Mouse (Mus musculus): ENCODE results near the gene Ptcd2.
"Not testable (repeated sequence)": the region's sequence is repeated elsewhere in the genome, so short reads cannot be mapped to it uniquely, and the experiment has no call there.

Gene Ptcd2

DNA sequence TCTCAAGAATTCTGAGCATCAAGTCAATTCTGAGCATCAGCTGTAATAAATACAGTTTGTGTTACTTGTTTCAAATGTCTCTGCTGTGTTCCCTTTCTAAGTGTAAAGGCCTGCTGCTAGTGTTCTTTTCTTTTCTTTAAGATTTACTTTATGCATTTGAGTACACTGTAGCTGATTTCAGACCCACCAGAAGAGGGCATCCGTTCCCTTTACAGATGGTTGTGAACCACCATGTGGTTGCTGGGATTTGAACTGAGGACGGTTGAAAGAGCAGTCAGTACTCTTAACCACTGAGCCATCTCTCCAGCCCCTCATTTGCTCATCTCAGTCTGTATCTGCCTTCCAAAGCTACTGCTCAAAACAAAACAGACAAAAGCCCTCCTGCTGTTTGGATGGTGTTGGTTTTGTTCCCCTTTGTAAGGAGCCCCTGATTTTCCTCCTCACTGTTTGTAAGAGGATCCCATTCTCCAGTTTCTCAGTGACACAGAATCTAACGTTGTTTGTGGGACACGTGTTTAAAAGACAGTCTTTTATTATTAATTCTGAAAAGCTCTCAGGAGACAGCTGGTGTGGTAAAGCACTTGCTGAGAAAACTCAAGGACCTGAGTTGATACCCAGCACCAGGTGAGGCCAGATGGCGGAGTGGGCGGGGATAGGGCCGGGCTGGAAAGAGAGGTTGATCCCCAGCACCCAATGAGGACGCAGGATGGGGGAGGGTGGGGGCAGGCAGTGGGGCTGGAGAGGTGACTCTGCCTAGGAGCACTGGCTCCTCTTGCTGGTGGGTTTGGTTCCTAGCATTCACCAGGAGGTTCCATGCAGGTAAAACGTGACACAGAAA lies 12.1 kb upstream of the Ptcd2 start:
- no peak for DNase-seq (ENCODE audit: extremely low read depth, low read depth, low spot score)

DNA sequence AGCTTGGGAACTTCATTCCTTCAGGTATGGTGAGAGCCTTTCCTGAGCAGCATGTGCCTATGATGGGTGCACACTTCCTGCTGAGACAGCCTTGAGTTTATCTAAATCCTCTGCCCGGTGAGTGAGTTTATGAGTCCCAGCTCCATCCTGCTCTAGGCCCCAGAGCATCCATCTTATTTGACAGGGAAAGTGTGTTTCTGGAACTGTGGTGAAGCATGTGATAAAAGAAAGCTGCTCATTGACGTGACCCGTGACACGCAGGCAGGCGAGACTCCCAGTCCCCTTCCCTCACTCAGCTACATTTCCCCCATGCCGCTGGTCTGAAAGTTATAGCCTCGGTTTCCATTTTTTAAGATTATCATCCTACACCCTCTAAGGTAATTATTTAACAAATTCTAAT lies 11.4 kb upstream of the Ptcd2 start:
- DNase-seq (ENCODE audit: extremely low read depth, low read depth, low spot score) = no peak

DNA sequence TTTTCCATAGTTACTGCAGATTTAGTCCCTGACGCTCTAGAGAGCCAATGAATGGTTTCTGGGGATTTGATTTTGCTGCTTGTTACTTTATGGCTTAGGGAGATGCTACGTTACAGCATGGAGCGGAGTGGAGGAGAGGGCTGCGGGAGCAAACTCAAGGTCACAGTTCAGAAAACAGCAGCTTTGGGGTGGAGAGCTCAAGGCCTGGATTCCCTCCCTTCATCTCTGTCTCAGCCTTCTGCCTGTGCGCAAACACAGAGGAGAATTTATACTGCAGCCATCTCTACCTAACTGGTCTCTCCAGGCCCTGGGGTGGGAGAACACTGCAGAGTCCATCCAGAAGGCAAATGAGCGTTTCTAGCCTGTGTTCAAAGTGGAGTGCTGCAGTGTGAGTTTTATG lies 10.6 kb upstream of the Ptcd2 start:
- no peak for DNase-seq (ENCODE audit: extremely low read depth, low read depth, low spot score)

DNA sequence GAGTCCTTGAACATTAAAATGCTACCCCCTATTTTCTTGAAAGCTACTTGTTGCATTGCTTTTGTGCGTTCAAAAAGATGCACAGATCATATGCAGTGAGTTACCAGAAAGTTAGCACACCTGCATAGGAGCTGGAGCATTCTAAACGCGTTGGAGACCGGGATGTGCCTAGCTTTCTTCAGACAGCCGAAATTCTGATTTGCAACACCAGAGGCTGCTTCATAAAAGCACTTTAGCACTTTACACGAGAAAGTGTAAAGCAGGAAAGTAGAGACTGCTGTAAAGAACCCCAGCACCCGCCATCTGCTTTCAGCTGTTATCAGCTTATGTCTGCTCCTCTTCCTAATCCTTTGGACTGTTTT lies 9.0 kb upstream of the Ptcd2 start:
- DNase-seq (ENCODE audit: extremely low read depth, low read depth, low spot score) = no peak

DNA sequence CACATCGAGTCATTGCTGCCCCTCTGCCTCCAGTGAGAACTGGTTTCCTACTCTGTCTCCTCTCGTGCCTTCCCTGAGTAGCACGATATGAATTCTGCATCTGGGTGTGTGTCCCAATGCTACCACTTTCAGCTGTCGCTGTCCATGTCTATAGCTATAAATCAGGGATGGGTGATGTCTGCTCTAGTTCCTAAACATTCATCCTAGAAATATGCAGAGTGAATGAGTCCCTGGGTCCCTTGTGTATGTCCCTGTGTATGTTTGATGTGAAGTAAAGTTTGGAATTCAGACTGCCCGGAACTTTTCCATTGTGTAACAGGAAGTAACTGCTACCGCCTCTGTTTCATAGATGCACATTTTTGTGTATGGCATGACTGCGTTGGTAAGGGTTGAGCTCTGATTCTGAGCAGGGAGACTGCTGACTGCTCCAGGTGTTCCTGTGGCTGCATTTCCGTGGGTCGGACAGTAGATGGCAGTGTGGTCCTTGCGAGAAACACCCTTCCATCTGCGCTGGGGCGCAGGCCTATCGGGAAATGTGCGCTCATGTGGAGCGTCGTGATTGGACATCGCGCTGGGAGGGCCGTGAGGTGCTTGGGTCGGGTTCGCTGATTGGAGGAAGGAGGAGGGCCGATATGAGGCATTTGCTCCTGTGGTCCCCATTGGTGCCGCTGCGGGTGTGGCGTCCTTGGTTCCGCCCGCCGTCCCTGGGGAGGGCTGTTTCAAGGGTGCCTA lies 8.4 kb upstream of the Ptcd2 start:
- DNase-seq (ENCODE audit: extremely low read depth, low read depth, low spot score) = peak; percentile 64

DNA sequence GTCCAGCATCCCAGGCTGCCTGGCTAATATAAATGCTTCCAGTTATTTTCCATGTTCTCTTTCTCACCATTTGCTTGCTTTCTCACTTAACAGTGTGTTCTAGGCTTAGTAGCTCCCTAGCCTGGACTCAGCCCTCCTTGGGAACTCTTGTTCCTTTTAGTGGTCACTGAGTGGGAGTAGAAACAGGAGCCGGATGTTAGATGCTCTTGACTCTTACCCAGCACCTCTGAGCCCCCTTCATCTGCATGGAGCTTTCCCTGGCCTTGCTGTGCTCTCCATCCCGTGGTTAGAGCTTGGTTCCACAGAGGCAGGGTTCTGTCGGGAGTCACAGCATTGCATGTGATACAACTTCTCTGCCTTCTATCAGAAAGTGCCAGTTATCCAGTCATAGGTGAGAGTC lies 7.1 kb upstream of the Ptcd2 start:
- DNase-seq (ENCODE audit: extremely low read depth, low read depth, low spot score) = no peak

DNA sequence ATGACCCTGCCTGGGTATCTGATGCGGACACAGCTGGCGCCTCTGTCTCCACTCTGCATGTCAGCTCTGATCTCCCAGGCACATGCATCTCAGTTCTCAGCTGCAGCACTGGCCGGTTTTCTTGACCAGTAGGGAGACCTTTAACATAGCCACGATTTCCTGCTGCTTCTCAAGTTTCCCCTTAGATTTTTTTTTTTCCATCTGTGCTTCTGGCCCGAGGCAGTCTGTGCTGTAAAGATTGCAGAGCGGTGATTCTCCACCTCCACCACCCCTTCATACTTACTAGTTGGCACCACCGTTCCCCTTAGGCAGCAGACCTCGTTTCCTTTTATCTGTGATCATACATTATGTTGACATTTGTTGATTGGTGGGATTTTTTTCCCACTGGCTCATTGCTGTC lies 6.7 kb upstream of the Ptcd2 start:
- DNase-seq (ENCODE audit: extremely low read depth, low read depth, low spot score) = no peak

DNA sequence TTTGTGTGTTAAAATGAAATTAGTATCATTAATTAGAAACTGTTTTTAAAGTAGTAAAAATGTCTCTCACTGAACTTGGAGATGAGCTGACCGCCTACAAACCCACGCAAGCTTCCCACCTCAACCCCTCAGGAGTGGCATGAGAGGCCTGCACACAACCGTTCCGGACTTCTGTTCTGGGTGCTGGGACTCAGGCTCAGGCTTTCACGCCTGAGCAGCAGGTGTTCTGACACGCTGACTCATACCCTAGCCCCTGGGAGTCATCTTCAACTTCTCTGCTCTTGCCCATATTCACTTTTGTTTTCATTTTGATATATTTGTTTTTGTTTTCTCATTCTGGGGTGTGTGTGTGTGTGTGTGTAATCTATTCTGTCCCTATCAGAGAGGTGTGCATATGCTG lies 5.5 kb upstream of the Ptcd2 start:
- DNase-seq (ENCODE audit: extremely low read depth, low read depth, low spot score) = no peak

DNA sequence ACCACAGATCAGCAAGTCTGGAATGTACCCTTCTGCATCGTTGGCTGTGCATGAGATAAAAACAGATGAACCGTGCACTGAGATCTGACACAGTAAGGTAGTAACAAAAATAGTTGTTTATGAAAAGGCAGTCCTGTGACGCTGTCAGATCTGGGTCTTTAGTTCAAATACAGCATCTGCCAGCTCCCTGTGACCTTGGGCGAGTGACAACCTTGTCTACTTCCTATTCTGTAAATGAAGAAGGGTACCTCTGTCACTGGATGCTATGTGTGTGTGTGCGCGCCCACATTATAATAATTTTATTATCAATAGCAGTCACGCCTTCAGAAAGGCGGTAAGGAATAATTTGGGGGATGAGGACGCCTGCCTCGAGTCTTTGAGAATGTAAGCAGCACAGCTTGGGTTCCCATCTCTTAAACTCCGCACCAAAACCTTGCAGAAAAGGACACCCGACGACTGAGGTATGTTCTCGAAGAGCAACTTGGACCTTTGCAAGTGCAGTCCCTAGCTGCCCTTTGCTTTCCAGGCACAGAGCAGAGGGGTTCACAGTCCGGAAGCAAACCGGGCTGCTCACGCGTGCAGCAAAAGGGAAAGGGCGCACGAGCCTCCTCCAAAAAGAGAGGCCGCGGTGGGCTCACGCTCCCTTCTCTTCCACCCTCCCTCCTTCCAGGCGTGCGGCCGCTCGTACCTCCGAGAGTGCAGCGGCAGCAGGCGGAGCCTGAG lies 468 bp downstream of the Ptcd2 start:
- DNase-seq (ENCODE audit: extremely low read depth, low read depth, low spot score) = no peak

DNA sequence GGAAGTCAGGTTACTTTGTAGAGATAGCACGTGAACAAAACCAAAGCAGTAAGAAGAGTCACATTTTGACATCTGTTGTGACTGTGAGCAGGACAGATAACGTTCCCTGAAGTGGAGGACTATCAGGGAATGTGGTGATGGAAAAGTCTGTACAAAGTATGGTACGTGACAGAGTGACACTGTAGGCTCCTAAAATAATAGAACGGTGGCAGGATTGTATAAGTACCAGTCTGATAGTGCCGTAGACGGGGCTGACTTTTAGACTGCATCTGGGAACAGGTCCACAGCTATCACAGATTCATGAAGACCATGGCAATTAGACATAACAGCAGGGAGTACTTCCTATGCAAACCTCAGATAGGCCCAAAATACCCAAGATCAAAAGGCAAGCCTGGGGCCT lies 3.0 kb downstream of the Ptcd2 start:
- DNase-seq (ENCODE audit: extremely low read depth, low read depth, low spot score) = no peak

DNA sequence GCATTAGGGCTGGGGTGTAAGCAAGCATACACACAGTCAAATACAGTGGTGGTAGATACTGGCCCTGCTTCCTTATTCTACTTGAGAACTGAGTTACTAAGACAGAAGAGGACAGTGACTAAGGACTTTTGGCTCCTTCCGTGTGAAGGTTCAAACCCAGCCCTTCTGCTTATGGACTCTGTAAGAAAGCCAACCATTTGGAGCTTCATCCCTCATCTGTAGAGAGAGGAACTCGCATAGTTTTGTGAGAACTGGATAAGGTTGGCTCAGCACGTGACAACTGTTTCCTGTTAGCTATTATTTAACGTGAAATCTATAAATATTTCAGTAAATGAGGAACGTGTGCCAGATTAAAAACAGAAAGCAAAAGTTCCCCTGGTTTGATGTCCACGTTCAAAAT lies 7.0 kb downstream of the Ptcd2 start:
- DNase-seq (ENCODE audit: extremely low read depth, low read depth, low spot score) = no peak

DNA sequence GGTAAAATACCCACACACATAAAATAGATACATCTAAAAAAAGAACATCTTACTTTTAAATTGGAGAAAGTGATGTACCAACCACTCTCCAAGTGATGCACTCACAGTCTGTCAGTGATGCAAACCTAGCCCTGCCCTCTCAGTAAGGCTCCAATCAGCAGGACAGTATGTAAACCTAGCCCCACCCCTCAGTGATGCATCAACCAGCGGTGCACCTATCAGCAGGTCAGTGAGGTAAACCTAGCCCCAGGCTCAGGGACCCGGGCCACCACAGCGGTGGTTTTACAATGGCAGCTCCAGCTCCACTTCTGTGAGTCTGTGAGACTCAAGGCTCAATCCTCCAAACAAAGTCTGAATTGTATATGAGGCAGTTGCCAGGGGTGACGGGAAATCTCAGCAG lies 13.2 kb downstream of the Ptcd2 start:
- no peak for DNase-seq (ENCODE audit: extremely low read depth, low read depth, low spot score)

DNA sequence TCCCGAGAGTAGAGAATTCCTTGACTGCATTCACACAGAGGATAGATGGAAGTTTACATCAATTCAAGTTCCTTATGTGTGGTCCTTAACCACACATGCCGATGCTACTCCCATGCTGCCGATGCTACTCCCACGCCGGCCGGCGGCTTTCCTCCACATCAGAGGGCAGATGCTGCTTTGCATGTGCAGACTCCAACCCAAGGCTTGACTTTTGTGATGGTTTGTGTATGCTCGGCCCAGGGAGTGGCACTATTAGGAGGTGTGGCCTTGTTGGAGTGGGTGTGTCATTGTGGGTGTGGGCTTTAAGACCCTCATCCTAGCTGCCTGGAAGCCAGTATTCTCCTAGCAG lies 20.2 kb downstream of the Ptcd2 start:
- not testable (repeated sequence) for DNase-seq (ENCODE audit: extremely low read depth, low read depth, low spot score)

DNA sequence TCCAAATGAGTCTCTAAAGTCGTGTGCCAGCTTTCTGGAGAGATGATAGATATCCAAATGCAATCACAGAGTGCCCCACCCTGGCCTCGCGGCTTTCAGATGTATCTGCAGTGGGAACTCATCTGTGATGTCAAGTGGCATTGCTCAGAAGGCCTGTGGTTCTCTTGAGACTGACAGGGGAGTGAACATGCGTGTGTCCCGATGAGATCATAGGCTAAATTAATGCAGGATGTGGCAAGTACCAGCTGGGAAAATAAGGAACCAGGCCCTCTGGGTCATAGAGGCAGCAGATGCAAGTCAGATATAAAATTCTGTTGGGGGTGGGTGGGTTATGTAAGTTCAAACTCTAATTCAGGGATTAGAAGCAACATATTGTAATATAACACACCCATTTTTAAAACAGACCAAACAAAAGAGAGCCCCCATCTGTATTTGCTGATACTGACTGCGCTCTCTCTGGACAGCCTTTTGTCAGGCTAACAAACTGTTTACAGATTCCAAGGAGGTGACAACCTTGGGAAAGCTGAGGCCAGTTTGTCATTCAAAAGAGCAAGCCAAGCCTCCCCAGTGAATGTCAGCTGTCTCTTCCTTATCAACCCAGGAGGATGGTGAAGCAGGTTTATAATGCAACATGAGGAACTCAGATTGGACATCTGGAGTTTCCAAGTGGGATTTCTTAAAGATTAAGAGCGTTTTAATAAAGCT lies 20.7 kb downstream of the Ptcd2 start:
- no peak for DNase-seq (ENCODE audit: extremely low read depth, low read depth, low spot score)

DNA sequence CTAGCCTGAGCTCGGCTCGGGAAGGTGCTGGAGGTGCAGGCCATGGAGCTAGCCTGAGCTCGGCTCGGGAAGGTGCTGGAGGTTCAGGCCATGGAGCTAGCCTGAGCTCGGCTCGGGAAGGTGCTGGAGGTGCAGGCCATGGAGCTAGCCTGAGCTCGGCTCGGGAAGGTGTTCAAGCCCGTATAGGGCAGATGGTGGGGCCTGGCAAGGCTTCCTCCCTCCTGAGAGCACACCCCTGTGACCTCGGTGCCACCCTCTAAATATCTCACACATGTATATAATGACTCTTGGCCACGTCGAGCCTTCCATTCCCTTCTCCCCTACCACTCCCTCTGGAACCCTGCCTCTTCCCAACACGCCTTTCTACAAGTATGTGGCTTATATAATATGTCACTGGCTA lies 21.6 kb downstream of the Ptcd2 start:
- DNase-seq (ENCODE audit: extremely low read depth, low read depth, low spot score) = not testable (repeated sequence)

DNA sequence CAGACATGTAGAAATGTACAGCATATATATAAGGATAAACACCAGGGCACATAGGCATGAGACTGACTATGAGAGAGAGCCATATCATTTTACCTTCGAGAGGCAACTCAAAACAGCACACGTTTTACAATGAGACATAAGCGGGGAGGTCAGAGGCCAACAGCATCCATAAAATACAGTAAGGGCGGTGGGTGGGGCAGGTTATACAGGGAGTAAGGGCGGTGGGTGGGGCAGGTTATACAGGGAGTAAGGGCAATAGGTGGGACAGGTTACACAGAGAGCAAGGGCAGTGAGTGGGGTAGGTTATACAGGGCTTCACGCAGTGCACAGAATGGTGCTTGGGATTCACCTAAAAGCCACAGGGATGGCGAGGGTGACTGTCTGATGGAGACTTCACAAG lies 24.1 kb downstream of the Ptcd2 start:
- no peak for DNase-seq (ENCODE audit: extremely low read depth, low read depth, low spot score)

DNA sequence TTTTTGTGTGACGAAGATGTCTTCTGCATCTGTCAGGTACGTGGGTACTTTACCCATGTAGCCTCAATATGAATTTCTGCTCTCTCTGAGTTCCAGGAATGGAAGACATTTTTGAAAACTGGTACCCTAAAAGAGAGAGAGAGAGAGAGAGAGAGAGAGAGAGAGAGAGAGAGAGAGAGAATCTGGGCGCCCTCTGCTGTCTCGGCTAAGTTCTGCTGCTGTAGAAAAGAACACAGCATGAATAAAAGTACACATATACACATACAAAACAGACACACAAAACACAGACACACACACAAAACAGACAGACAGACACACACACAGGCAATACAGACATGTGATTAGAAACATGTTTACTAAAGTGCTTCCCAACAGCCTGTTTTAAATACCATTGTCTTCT lies 27.4 kb downstream of the Ptcd2 start:
- no peak for DNase-seq (ENCODE audit: extremely low read depth, low read depth, low spot score)

DNA sequence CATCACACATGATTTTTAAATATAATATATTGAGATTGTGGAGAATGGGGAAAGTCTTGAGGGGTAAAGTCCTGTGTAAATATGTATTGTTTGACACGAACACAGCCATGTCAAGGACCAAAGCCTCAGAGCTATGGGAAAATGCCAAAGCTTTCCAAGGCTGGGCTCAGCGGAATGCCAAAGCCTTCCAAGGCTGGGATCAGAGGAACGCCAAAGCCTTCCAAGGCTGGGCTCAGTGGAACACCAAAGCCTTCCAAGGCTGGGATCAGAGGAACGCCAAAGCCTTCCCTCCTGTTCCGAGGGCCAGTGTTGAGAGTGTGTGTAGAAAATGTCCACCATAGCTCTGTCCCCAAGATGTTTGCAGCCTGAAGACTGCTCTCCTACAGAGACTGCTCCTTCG lies 28.1 kb downstream of the Ptcd2 start:
- DNase-seq (ENCODE audit: extremely low read depth, low read depth, low spot score) = no peak

DNA sequence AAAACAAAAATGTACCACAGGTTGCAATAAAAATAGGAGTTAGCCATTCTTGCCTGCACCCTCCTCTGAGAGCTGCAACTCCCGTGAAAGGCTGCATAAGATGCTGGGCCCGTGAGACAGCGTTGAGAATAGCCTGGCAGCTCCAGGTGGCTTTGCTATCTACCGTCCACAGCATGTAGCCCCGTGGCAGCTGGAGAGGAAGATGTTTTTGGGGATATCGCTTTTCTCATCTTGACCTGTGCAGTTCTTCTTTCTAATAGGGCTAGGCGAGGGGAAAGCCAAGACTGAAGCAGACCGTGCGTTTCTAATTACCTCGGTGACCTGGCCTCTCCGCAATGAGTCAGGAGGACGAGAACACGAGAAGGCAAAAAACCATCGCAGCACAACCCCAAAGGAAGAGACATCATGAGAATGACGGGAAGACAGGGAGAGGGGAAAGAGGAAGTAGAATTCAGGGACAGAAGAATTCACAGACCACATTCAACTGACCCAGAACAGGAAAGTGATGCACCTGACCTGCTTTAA lies 29.8 kb downstream of the Ptcd2 start:
- DNase-seq (ENCODE audit: extremely low read depth, low read depth, low spot score) = no peak

DNA sequence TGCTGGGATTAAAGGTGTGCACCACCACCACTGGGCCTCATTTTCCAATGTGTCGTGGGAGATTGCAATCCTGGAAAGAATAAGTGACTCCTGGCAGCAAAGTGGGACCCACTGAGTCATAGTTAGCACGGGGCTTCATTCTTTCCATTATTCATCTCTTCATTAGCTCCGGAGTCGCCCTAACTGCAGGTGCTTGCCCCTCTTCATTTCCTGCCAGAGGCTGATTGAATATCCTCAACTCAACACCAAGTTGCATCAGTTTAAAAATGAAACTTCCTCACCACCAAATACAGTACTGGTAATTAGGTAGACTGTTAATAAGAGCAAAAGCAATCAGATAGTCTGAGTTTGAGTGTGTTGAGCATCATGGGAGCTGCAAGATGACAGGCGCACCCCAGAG lies 30.4 kb downstream of the Ptcd2 start:
- no peak for DNase-seq (ENCODE audit: extremely low read depth, low read depth, low spot score)

DNA sequence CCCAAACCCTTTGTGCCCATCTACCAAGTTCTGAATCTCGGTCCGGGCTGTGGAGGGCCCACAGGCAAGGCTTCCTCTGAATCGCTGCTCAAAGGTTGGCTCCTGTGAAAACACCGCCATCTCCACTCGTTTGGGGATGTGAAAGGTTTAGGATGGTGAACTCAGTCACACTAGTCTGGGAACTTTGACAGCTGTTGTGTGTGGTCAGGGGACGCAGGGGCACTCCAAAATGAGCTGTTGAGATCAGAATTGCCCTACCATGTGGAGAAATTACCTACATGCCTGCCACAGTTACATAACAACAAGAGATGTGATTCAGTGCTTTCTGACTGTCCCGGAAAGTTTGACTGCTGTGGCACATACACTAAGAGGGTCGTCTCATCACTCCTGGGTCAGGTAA lies 36.1 kb downstream of the Ptcd2 start:
- DNase-seq (ENCODE audit: extremely low read depth, low read depth, low spot score) = no peak

Data from fat pad, adult 2 months (tissue).